15 mouse cellular contexts compared by ENCODE assay signal in the genomic region with DNA sequence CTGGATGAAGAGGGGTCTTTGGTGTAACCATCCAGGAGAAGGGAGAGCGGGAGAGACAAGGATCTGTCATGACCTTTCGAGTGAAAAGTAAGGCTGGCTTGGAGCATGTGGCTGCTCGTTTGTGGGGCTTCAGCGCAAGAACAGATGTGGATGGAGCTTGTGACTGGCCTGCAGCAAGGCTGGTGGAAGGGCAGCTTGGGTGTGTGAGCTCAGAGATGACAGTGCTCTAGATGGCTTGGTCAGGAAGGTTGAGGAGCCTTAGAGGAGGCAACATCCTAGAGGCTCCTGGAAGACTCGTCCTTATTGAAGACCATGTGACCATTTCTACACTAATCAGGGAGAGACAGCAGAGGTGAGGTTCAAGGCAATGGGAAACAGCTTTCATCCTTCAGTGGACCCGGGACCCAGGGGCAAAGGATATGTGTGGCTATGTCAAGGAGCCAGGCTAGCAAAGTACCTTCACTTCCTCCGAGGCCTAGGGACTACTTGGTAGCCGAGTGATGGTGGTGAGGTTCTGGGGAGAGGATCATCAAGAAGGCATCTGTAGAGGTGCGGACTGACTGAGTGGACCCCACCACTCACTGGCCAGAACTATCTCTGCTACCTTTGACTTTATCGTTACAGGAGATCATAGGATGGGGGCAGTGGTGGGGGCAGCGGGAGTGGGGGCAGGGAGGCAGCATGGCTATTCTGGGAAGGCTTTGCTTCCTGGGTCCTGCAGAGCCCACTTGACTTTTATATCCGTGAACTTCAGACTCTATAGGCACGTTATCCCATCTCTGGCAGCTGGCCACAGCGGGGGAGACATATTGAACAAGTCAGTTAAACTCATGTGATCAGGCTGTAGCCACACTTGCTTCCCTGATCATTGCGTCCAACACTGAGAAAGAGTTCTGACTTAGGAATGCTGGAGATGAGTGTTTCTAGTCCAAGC. TPM values are rescaled to one million over a fixed set of nuclear protein-coding genes. Genes with fewer than 3 reads are reported as not detected.
DNase-seq lines count a peak whose midpoint lies in the region; ATAC-seq and TF ChIP-seq lines count a peak whose summit lies in the region.
"Had no signal": no experiment of that assay in that cellular context is flagged by ENCODE, and none has a peak within 500 bp of the region (broad histone marks: within the 10 kb centered on the region; RNA-seq: fewer than 3 reads in every experiment).

No protein-coding gene starts in this region.

- ATAC-seq in kidney, embryonic 16.5 days (ENCODE audit: low FRiP score, low TSS enrichment): no peak
- ATAC-seq: midbrain, embryonic 15.5 days had no signal

- H3K4me3 ChIP-seq in cerebellum, adult 2 months (replicated peaks; ENCODE audit: insufficient read depth, low read depth, low read length): no peak overlapping the region
- no peak overlapping the region for H3K4me3 ChIP-seq in embryonic facial prominence, embryonic 10.5 days
- H3K4me3 ChIP-seq in kidney, embryonic 16.5 days (ENCODE audit: low read length): no peak overlapping the region
- H3K4me3 ChIP-seq: erythroblast, embryonic 14.5 days; hindbrain, embryonic 15.5 days; liver, embryonic 15.5 days; midbrain, embryonic 15.5 days had no signal

- H3K27ac ChIP-seq in cerebellum, adult 2 months (ENCODE audit: insufficient read depth, low read length): no peak overlapping the region
- H3K27ac ChIP-seq in embryonic facial prominence, embryonic 10.5 days (replicated peaks): peak overlapping the region; percentile 61; the same call in 1 of the 2 replicates
- H3K27ac ChIP-seq in kidney, embryonic 16.5 days (ENCODE audit: low read length): peak overlapping the region; percentile 13; the same call in 1 of the 2 replicates
- H3K27ac ChIP-seq: hindbrain, embryonic 15.5 days; liver, embryonic 15.5 days; midbrain, embryonic 15.5 days had no signal

- peaks cover 99% of the 10 kb centered on the region for H3K36me3 ChIP-seq in embryonic facial prominence, embryonic 10.5 days (replicated peaks)
- peaks cover 60% of the 10 kb centered on the region for H3K36me3 ChIP-seq in kidney, embryonic 16.5 days (ENCODE audit: insufficient read depth, low read length)

- no peak for TF ChIP-seq POLR2A in cerebellum, adult 2 months (IDR thresholded peaks at IDR 0.05; ENCODE audit: borderline replicate concordance, insufficient read depth, low read length)

- no peak for TF ChIP-seq CTCF in cerebellum, adult 2 months (IDR thresholded peaks at IDR 0.05; ENCODE audit: borderline replicate concordance, insufficient read depth, low read depth, low read length)

- no peak overlapping the region for H3K4me2 ChIP-seq in kidney, embryonic 16.5 days (replicated peaks; ENCODE audit: low read depth, low read length)
- H3K4me2 ChIP-seq: hindbrain, embryonic 15.5 days; liver, embryonic 15.5 days; midbrain, embryonic 15.5 days had no signal

- peaks cover 42% of the 10 kb centered on the region for H3K4me1 ChIP-seq in cerebellum, adult 2 months (ENCODE audit: control insufficient read depth, insufficient read depth, low read length)
- H3K4me1 ChIP-seq in embryonic facial prominence, embryonic 10.5 days: 0 out of 2 replicates have a peak, but pooled peaks cover 3% of the 10 kb centered on the region
- peaks cover 11% of the 10 kb centered on the region; the same call in 1 of the 2 replicates for H3K4me1 ChIP-seq in kidney, embryonic 16.5 days (ENCODE audit: insufficient read depth, low read length)

- H3K9me3 ChIP-seq in embryonic facial prominence, embryonic 10.5 days: no peaks in the 10 kb centered on the region
- H3K9me3 ChIP-seq in kidney, embryonic 16.5 days (ENCODE audit: low read length): no peaks in the 10 kb centered on the region
- H3K9me3 ChIP-seq: hindbrain, embryonic 15.5 days; liver, embryonic 15.5 days; midbrain, embryonic 15.5 days had no signal

- 72% methylated on average over 15 of the region's 15 CpGs for WGBS in cerebellum, adult 2 months
- WGBS in embryonic facial prominence, embryonic 10.5 days: 91% methylated on average over 15 of the region's 15 CpGs
- 89% methylated on average over 15 of the region's 15 CpGs for WGBS in kidney, embryonic 16.5 days

- H3K9ac ChIP-seq in kidney, embryonic 16.5 days (replicated peaks; ENCODE audit: low read length): no peak overlapping the region
- H3K9ac ChIP-seq: hindbrain, embryonic 15.5 days; liver, embryonic 15.5 days; midbrain, embryonic 15.5 days had no signal

- DNase-seq in cerebellum, postnatal 14 days: peak; percentile 15 to 36
- no peak for DNase-seq in cerebellum, adult 2 months
- DNase-seq in kidney, adult 9 months: peak; percentile 70
- no peak for DNase-seq in kidney, postnatal 4 days
- no peak for DNase-seq in embryonic facial prominence, embryonic 10.5 days (ENCODE audit: low spot score)
- DNase-seq in natural killer cell, adult 2 months (ENCODE audit: low spot score in 2 of 2): no peak
- no peak for DNase-seq in layer of hippocampus, adult 9-10 months (ENCODE audit: low spot score)
- DNase-seq: cerebellum, adult 9-11 months; layer of hippocampus, postnatal 36 days; right cerebral cortex, postnatal 4 days had no signal

- H3K27me3 ChIP-seq in cerebellum, adult 2 months (ENCODE audit: control insufficient read depth, insufficient read depth, low read length): no peaks in the 10 kb centered on the region
- no peaks in the 10 kb centered on the region for H3K27me3 ChIP-seq in embryonic facial prominence, embryonic 10.5 days (replicated peaks; ENCODE audit: low read depth, poor library complexity, severe bottlenecking)
- H3K27me3 ChIP-seq in kidney, embryonic 16.5 days (ENCODE audit: insufficient read depth, low read length): no peaks in the 10 kb centered on the region
- H3K27me3 ChIP-seq: hindbrain, embryonic 15.5 days; liver, embryonic 15.5 days; midbrain, embryonic 15.5 days had no signal

RNA-seq across cellular contexts. Expression of a gene that starts 6.6 kb away (rescaled TPM):
- 25.7 and 30.2 TPM in 2 replicates for polyA plus RNA-seq in cerebellum, adult 2 months (2012; rRNA removed)
- 2.9 and 4.9 TPM in 2 replicates for polyA plus RNA-seq in embryonic facial prominence, embryonic 10.5 days (2016; fragmentation: Nextera tagmentation; extraction: Ambion mirVana)
- polyA plus RNA-seq in kidney, embryonic 16.5 days (2015; fragmentation: Nextera tagmentation; extraction: Ambion mirVana): 15.8 and 16.0 TPM in 2 replicates

RNA-seq across cellular contexts. Expression of a gene that starts 19.0 kb away (rescaled TPM):
- 8.5 and 8.6 TPM in 2 replicates for polyA plus RNA-seq in cerebellum, adult 2 months (2012; rRNA removed)
- polyA plus RNA-seq in embryonic facial prominence, embryonic 10.5 days (2016; fragmentation: Nextera tagmentation; extraction: Ambion mirVana): 0.05 and 0.09 TPM in 2 replicates
- polyA plus RNA-seq in kidney, embryonic 16.5 days (2015; fragmentation: Nextera tagmentation; extraction: Ambion mirVana): 0.45 TPM in 2 replicates
- polyA plus RNA-seq: erythroblast, embryonic 14.5 days had no signal

RNA-seq across cellular contexts. Expression of a gene that starts 21.4 kb away (rescaled TPM):
- polyA plus RNA-seq in cerebellum, adult 2 months (2012; rRNA removed): not detected in 2 replicates
- polyA plus RNA-seq in embryonic facial prominence, embryonic 10.5 days (2016; fragmentation: Nextera tagmentation; extraction: Ambion mirVana): not detected in 2 replicates
- polyA plus RNA-seq in kidney, embryonic 16.5 days (2015; fragmentation: Nextera tagmentation; extraction: Ambion mirVana): not detected in 2 replicates
- polyA plus RNA-seq: erythroblast, embryonic 14.5 days; hindbrain, embryonic 15.5 days; liver, embryonic 15.5 days; midbrain, embryonic 15.5 days had no signal

RNA-seq across cellular contexts. Expression of a gene that starts 21.9 kb away (rescaled TPM):
- 54.8 and 58.0 TPM in 2 replicates for polyA plus RNA-seq in cerebellum, adult 2 months (2012; rRNA removed)
- 46.5 and 47.5 TPM in 2 replicates for polyA plus RNA-seq in embryonic facial prominence, embryonic 10.5 days (2016; fragmentation: Nextera tagmentation; extraction: Ambion mirVana)
- polyA plus RNA-seq in kidney, embryonic 16.5 days (2015; fragmentation: Nextera tagmentation; extraction: Ambion mirVana): 43.8 and 46.2 TPM in 2 replicates

RNA-seq across cellular contexts. Expression of a gene that starts 26.7 kb away (rescaled TPM):
- 20.8 and 21.8 TPM in 2 replicates for polyA plus RNA-seq in cerebellum, adult 2 months (2012; rRNA removed)
- 23.9 and 24.0 TPM in 2 replicates for polyA plus RNA-seq in embryonic facial prominence, embryonic 10.5 days (2016; fragmentation: Nextera tagmentation; extraction: Ambion mirVana)
- polyA plus RNA-seq in kidney, embryonic 16.5 days (2015; fragmentation: Nextera tagmentation; extraction: Ambion mirVana): 42.6 and 44.2 TPM in 2 replicates

Comparison
In these comparisons a context has a peak if more than half of its experiments do, and no peak if none do; other contexts are left out.
1. DNase-seq: peak in cerebellum, postnatal 14 days (2 of 2) and kidney, adult 9 months (single experiment); none in cerebellum, adult 2 months (0 of 2), kidney, postnatal 4 days (0 of 2), embryonic facial prominence, embryonic 10.5 days (single experiment), natural killer cell, adult 2 months (0 of 2) and layer of hippocampus, adult 9-10 months (single experiment).